Mouse (Mus musculus) adrenal gland, adult 10 weeks (tissue): Measurements from ENCODE around the gene Spg11. TPM values are rescaled to one million over a fixed set of nuclear protein-coding genes. Genes with fewer than 3 reads are reported as not detected.

ENCODE experiments used
- polyA plus RNA-seq: library from polyadenylated mRNA; stranded (reverse); fragments of 350-450 nt; fragmentation: Illumina TruSeq; extraction: RNeasy Lipid Tissue Mini Kit (QIAGEN cat#74804); gene quantifications from one replicate; pipeline ENCODE4 v1.2.3, GENCODE M21; 2014; ENCODE audit warnings: low read depth, low replicate concordance

Spg11 gene
- polyA plus RNA-seq = 11.1 TPM

GRCm38 (mm10) chr2:122117961-122118958 lies at the start of gene Spg11:
TSS of gene Spg11 (minus strand) at chr2:122118386.

GRCm38 (mm10) chr2:122160680-122161079 lies 42.5 kb upstream of the Spg11 start, which contains the start of gene Trim69:
TSS of gene Trim69 (plus strand) at chr2:122160700.

GRCm38 (mm10) chr2:122147508-122148241 lies 29.5 kb upstream of the Spg11 start, which contains the start of gene B2m:
TSS of gene B2m (plus strand) at chr2:122147686.

GRCm38 (mm10) chr2:122027862-122028755 lies 90.1 kb downstream of the Spg11 start, which contains the start of gene Eif3j1:
TSS of gene Eif3j1 (plus strand) at chr2:122028546.

Other genes starting within 250 kb of the Spg11 start
- gene Ctdspl2, start 162.4 kb downstream of the Spg11 start, polyA plus RNA-seq = 68.0 TPM
- not detected for gene Mageb3, start 162.3 kb downstream of the Spg11 start, polyA plus RNA-seq
- 130 TPM for gene Eif3j1, start 89.8 kb downstream of the Spg11 start, polyA plus RNA-seq
- 6,416 TPM for gene B2m, start 29.3 kb upstream of the Spg11 start, polyA plus RNA-seq
- not detected for gene Trim69, start 42.3 kb upstream of the Spg11 start, polyA plus RNA-seq
- not detected for gene Patl2, start 67.8 kb upstream of the Spg11 start, polyA plus RNA-seq
- not detected for gene Terb2, start 67.9 kb upstream of the Spg11 start, polyA plus RNA-seq
- gene Sord, start 116.4 kb upstream of the Spg11 start, polyA plus RNA-seq = 52.1 TPM
- not detected for gene Duox2, start 180.1 kb upstream of the Spg11 start, polyA plus RNA-seq
- gene Duoxa2, start 180.5 kb upstream of the Spg11 start, polyA plus RNA-seq = not detected
- not detected for gene Duoxa1, start 195.3 kb upstream of the Spg11 start, polyA plus RNA-seq
- gene Duox1, start 197.3 kb upstream of the Spg11 start, polyA plus RNA-seq = not detected